Comparison of ENCODE assay signal across 12 mouse cellular contexts in the genomic region with DNA sequence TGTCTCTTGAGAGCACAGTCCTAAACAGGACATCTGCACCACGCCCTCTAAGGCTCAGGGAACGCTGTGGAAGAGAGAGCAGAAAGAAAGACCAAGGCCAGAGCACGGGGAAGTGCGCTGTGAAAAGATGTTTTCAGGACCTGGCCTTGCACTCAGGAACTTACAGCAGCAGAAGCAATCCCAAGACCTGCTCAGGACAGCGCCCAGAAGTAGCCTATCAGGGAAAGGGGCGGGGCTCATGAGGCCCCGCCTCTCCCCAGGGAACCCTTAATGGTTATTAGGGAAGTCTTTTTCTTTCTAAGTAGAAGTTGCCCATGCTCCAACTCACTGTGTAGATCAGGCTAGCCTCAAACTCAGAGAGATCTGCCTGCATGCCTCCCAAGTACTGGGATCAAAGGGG.
A peak's percentile ranks its signal among the peaks of the same experiment; 100 is the strongest.
DNase-seq lines count a peak whose midpoint lies in the region; ATAC-seq lines count a peak whose summit lies in the region.
"Had no signal": no experiment of that assay in that cellular context is flagged by ENCODE, and none has a peak within 500 bp of the region (broad histone marks: within the 10 kb centered on the region; RNA-seq: fewer than 3 reads in every experiment).

No protein-coding gene starts in this region.

- WGBS in liver, embryonic 13.5 days (ENCODE audit: insufficient replicate concordance), result 18% methylated on average over 7 of the region's 7 CpGs

- no peak overlapping the region for H3K4me2 ChIP-seq in liver, embryonic 13.5 days
- H3K4me2 ChIP-seq: heart, embryonic 13.5 days; midbrain, embryonic 11.5 days had no signal

- H3K27ac ChIP-seq in liver, embryonic 13.5 days, result no peak overlapping the region
- H3K27ac ChIP-seq: heart, embryonic 13.5 days had no signal

- H3K9ac ChIP-seq in liver, embryonic 13.5 days, result no peak overlapping the region
- H3K9ac ChIP-seq: heart, embryonic 13.5 days had no signal

- no peak overlapping the region for H3K4me3 ChIP-seq in liver, embryonic 13.5 days (replicated peaks)
- H3K4me3 ChIP-seq: heart, embryonic 13.5 days had no signal

- 0 out of 2 replicates have a peak, but pooled peaks have one; percentile 54 for ATAC-seq in liver, embryonic 13.5 days (ENCODE audit: low read depth)
- ATAC-seq: inflammation-experienced regulatory T-cells, adult 6 months; Patski had no signal

- H3K9me3 ChIP-seq in liver, embryonic 13.5 days (replicated peaks), result no peaks in the 10 kb centered on the region
- H3K9me3 ChIP-seq: heart, embryonic 13.5 days had no signal

- H3K27me3 ChIP-seq in liver, embryonic 13.5 days, result no peaks in the 10 kb centered on the region
- H3K27me3 ChIP-seq: heart, embryonic 13.5 days; Patski had no signal

- no peaks in the 10 kb centered on the region; the same call in 1 of the 2 replicates for H3K4me1 ChIP-seq in liver, embryonic 13.5 days (replicated peaks)
- H3K4me1 ChIP-seq: heart, embryonic 13.5 days had no signal

- peak; percentile 36 for DNase-seq in embryo, embryonic 10.5 days (ENCODE audit: low spot score)
- DNase-seq in embryo, embryonic 9.5 days (ENCODE audit: extremely low spot score), result no peak
- DNase-seq in ovary, postnatal 36 days (ENCODE audit: low spot score), result peak; percentile 31
- no peak for DNase-seq in ovary, postnatal 14 days (ENCODE audit: low spot score)
- no peak for DNase-seq in liver, embryonic 13.5 days
- DNase-seq in urinary bladder, postnatal 25 days (ENCODE audit: low spot score), result no peak
- no peak for DNase-seq in heart, adult 18-20 months
- no peak for DNase-seq in frontal cortex, postnatal 14 days (ENCODE audit: low spot score in 2 of 2)

- H3K36me3 ChIP-seq in liver, embryonic 13.5 days, result 0 out of 2 replicates have a peak, but pooled peaks cover 3% of the 10 kb centered on the region

Comparison
In these comparisons a context has a peak if more than half of its experiments do, and no peak if none do; other contexts are left out.
1. DNase-seq: peak in embryo, embryonic 10.5 days (single experiment) and ovary, postnatal 36 days (single experiment); none in embryo, embryonic 9.5 days (single experiment), ovary, postnatal 14 days (single experiment), liver, embryonic 13.5 days (single experiment), urinary bladder, postnatal 25 days (single experiment), heart, adult 18-20 months (0 of 2) and frontal cortex, postnatal 14 days (0 of 2).